Mouse (Mus musculus) cerebellum, postnatal 25 days (tissue): ENCODE measurements at regions not wholly inside any gene's neighbourhood (a gene's known extent, or its start where the extent isn't known, plus 50 kb on each side); places are given as distances from the start of the nearest gene placed in this dataset.

ENCODE experiments used
- DNase-seq, 2 experiments: peaks; one replicate each; pipeline ENCODE4 v3.0.0; 2021; ENCODE audit warnings: mixed read lengths in 2 of 2

DNA sequence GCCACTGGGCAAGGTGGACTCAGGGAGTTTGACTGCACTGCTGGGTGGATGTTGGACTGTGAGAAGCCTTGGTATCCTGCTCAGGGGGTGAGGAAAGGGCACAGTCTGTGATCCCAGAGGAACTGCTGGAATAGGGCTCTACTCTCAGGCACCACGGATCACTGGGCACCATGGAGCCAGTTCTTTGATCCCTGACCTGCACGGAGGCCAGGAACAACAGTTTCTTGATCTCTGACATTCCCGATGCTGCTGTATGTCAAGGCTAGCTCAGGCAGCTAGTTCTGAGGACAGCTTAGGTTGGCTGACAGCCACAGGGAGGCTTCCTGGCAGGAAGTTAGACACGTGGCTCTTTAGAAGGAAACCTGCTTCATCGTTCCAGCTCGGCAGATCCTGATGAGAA is 289.5 kb upstream of the Slit2 start:
- DNase-seq: no peak

DNA sequence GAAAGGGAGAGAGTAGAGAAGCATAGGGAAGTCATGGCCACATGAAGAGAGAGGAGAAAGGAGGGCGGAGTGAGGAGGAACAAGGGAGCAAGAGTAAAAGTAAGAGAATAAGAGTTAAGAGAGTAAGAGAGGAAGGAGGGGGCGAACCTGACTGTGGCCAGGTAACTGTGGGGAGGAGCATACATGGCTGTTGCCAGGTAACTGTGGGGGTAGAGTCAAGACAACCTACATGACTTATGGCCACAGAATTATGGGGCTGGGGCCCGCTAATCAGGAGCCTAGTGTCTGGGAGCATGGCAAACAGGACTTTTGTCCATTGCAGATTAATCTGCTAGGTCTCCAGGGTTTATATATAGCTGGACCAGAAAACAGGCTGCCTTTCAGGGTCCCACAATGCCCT is 289.0 kb upstream of the Slit2 start:
- DNase-seq: no peak

DNA sequence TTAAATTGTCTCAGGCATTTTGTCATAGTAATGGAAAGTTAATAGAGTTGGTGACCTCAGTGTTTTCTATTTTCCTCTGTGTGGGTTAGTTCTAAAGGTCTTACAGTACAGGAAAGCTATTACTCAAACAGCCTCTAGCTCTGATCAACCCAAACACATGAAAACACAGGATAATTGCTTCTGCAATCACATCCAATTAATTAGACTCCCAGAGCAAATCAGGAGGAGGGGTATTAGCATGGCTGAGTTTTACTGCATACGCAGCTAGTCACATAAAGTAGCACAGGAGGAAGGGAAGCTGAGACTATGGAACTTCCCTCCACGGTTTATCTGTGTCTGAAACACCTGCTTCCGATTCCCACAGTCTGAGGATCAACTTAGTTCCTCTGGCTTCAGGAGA is 288.3 kb upstream of the Slit2 start:
- DNase-seq: no peak

DNA sequence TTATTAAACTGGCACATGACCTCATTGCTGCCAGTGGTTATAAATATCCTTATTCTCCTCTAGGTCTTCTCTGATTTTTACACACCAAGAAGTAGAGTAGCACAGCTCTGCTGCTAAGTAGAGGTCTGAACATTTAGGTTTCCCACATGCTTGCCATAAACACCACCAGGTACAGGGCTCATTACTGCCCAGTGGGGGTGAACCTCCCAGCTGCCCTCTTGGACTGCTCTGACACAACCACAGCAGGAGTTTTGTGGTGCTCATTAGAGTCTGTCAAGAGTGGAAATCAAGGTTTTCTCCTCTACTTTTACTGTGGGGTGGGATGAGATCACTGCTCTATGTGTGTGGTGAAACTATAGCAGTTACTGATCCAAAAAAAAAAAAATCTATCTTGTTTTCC is 271.4 kb upstream of the Slit2 start:
- peak in 1 of 2 experiments; percentile 2 for DNase-seq

DNA sequence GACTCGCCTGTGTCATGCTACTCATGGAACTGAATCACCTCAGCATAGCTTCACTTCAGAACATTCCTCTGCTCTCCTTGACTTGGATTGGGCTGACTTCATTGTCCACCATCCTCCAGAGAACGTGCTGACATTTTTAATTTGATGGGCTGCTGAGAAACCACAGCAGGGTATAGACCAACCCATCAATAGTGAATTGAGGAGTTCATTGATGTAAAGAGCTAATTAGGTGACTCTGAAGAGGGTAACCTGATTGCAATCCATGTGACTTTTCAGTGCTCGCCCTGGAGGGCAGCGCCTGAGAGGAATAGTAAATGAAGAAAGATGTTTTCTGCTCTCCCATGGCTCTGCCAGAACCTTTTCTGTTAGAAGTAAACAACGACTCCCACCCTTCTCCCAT is 268.6 kb upstream of the Slit2 start:
- DNase-seq: no peak

DNA sequence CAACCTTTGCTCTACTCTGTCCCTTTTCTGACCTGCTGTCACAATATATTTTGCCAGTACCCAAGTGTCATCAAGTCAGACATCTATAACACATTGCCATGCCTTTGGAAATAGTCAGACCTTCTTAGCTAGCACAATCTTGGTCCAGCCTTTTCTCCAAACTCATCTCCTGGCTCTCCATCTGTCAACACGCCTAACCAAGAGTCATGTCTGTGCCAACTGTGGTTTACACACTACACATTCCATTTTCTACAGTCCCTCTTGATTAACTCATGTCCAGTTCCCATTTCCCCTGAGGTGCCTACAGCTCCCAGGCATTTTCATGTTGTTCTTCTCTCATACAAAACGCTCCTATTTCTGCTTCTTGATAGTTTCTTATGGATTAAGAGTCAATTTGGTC is 258.0 kb upstream of the Slit2 start:
- DNase-seq: no peak

DNA sequence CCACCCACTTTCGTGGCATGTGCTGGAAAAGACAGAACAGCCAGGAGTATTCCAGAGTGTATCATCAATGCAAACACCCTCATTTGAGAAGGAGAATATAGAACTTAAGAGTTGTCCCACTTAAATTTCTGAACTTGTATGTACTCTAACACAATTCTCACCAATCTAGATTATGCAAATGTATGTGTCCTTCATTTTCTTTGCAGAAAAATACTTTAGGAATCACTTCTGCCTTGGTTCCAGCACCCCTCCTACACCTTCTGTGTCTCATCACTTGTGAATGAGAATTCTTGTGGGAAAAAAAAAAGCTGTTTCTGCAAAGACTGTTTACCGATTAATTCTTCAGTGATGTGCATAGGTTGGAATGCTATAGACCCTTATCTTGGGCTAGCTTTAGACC is 240.2 kb upstream of the Slit2 start:
- no peak for DNase-seq

DNA sequence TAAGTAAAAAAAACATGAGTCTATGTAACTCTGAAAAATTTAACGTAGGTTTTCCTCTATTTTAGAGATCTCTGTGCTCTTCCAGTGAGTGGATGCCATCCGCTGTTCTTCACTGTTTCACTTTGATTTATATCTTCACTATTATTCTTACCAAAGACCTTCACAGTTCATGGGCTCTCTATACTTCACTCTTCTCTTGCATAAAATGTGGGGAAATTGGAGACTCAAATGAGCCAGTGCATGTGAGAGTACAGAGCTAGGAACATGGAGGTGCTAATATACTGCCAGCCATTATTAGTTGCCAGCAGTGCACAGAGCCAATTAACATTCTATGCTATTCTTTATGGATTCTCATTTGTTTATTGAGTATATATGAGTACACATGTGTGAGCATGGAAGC is 237.8 kb upstream of the Slit2 start:
- no peak for DNase-seq

DNA sequence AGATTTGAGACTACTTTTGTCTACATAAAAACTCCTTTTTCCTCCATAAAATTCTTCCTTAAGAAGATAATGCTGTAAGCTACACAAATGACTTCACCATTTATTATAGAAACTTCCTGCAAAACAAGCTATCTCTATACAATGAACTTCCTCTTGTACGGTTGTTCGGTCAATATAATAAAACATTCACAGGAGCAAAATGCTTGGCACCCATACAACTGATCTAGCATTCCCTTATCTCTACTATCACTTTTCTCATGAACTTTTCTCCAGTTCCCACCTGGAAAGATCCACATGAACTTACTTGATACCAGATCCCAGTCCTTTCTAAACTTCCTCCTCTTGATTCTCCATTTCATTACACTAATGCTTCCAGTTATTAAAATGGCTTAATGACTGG is 231.0 kb upstream of the Slit2 start:
- no peak for DNase-seq

DNA sequence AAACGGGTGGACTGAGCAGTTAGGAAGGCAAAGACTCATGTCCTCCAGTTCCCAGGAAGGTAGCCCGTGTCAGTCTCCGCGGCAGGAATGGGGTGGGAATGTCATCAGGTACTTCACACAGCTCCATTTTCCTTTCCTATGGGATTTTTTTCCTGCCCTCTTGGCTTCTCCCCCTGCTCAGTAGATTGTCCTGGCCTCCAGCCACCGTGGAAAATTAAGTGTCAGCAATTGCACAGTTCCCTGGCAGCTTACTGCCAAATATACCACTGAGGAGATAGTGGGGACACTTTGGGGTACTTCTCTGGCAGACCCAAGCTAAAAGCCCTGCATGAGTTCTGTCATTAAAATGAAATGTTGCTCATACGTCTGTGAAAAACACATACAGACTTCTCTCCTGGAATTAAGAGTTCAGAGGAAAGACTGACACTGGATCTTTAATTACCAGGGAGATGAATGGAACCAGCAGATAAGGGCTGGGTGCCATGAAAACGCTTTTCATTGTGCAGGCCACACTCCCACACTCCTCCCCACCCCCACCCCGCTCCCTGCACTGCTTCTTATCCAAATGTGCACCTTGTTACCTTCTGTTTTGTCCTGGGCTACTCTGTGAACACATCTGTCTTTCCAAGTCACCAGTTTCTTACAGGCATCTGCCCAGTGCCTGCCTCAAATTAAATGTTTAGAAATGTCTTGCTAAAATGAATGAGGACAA is 210.1 kb upstream of the Slit2 start:
- peak; percentile 4 to 6 for DNase-seq

DNA sequence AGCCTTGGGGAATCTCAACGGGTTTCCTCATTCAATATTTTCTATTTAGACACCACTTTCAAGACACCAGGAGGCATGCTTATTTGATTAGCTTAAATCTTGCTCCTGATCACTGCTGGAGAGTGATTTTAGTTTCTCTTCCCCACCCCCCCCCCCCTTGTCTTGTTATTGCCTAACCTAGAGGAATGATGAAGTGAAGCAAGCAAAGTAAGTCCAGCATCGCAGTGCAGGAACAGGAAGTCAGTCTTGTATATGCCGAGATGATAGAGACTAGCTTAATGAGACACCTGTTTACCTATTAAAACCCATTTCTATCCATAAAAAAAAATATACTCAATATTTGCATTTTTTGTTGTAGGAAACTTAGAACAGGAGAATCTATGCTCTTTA is 209.6 kb upstream of the Slit2 start:
- DNase-seq: no peak

DNA sequence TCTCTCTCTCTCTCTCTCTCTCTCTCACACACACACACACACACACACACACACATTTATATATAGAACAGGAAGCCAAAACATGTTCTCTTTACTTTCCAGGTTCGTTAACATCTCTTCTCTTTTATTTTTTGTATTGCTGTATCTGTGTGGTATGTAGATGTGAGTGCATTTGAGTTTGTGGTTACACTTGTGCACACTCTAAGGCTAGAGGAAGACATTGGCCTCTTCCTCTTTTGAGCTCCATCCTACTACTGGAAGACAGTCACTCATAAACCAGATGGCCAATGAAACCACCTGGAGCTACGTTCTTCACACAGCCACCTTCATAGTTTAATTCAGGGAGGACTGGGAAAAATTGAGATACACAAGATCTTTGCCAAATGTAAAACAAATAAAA is 202.1 kb upstream of the Slit2 start:
- no peak for DNase-seq

DNA sequence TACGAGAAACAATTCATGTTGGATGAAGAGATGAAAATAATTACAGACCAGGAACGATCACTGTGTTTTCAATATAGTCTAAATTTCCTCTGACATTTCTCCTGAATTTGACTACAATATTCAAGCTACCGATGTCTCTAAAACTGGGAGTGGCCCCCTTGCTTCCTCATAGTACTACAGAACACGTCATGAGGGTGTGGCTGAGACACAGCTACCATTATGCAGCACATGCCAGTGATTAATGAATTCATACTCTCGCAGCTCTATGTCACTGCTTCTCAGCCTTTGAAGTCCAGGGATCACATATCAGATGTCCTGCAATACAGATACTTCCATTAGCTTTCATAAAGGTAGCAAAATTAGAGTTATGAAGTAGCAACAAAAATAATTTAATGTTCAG is 201.3 kb upstream of the Slit2 start:
- DNase-seq: no peak

DNA sequence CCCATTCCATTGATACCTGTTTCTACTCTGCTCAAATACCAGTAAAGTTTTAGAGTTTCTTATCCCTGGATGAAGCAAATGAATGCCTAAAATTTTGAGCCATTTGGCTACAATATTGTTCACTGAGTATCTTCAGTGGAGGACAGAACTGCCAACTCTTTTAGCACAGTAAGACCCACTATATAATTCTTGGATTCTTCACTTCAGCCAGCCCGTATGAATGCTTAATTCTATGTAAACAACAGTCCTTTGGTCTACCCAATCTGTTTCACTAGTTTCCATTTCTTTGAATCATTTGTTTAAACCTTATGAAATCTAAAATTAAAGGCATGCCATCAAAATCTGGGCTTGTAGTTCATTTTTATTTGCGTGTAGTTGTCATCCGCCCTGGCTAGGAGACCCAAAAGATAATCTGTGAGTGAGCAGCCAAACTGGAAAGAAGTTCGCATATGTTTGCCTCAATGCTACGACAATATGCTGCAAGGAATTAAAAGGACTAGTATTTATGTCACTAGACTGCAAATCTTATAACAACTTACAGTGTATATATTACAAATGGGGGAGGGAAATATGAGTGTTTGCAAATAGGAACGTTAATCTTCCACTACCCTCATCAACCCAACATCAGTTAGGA is 188.2 kb upstream of the Slit2 start:
- DNase-seq: no peak

DNA sequence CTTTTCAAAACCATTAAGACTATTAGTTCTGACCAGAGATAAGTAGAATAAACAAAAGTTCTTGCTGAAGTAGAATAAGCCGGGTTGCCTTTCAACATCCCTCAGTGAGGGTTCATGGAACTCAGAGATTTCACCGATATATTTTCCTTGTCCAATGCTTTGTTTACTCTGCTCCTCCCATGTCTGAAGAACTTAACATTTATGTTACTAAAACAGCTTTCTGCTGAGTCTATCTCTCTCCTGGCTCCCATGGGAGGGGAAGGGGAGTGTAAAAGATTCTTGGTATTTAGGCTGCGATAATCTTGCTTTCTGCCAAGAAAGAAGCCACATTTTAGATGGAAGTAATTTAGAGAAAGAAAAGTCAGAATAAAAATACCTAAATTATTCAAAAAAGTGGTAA is 187.7 kb upstream of the Slit2 start:
- DNase-seq: no peak

DNA sequence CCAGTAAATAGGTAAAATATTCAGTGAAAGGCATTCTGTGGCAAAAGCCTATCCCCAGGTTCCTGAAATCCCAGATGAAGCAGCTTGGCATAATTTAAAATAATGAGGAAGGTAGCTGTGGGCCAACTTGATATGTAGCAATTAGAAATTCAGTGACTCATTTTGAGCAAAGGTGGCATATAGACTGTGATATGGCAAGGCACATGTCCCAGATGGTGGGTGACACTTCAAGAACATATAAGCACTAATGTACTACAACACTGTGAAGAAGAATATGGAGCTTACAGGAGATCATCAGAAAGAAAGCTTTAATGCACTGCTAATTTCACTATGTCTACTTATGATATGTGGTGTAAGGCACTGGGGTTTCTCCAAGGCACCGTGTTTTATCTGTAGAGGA is 162.0 kb upstream of the Slit2 start:
- no peak for DNase-seq

DNA sequence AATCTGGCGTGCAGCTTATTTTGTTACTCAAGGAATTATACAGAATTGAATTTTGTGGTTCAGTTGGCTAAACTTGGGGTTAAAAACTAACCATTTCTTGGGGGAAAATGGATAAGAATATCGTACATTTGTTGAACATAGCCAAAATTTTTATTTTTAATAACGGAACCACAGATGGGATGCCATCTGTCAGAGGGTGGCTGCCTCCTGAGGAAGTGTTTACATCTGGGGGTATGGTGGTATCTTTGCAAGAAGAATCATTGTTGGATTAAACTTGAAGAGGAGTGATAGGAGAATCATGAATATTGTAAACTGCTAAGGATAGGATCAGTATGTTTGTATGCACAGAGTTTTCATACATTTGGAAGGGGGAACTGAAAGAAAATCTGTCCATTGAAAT is 144.9 kb upstream of the Slit2 start:
- no peak for DNase-seq

DNA sequence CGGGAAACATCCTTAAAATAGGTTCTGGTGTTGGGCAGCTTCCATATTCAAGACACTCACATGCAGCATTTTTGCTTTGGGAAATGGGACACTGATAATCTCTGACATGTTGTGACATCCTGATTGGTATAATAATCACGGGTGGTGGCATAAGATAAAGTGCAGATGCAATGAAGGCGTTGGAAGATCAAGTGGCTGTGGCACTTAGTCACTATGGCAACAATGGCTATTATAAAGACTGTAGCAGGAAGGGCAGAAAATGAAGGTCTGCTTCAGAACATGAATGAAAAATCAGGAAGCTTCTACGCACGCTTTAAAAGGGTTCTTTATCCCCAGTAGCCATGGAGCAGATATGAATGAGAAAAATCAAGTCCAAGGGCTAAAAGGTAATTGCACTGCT is 113.2 kb upstream of the Slit2 start:
- DNase-seq: no peak
